Mouse (Mus musculus) erythroid progenitor cell, adult 5-6 weeks (primary cell): ENCODE results near the gene Slc45a2. TPM values are rescaled to one million over a fixed set of nuclear protein-coding genes. Genes with fewer than 3 reads are reported as not detected.

ENCODE experiments used
- ATAC-seq: replicated peaks from 2 replicates; pipeline ENCODE4 v1.8.0; 2016; ENCODE audit warnings: moderate number of reproducible peaks, mild to moderate bottlenecking, moderate TSS enrichment, inconsistent platforms; ENCODE audit not compliant: poor library complexity, low FRiP score, severe bottlenecking
- total RNA-seq, 2 experiments: library from RNA; stranded (forward) in 1 of 2; stranded (reverse) in 1 of 2; fragments of 150-400 nt in 1 of 2; fragments of 186-747, 209-891 nt in 1 of 2; gene quantifications; 2 replicates each; pipeline versions ENCODE4 v1.2.3 to v1.2.4; 2015 to 2017; ENCODE audit warnings: low replicate concordance in 2 of 2

Gene Slc45a2
- total RNA-seq, 2 experiments from 2014 or later, result not detected

GRCm38 (mm10) chr15:10999832-11000231, 689 bp upstream of the Slc45a2 start:
- ATAC-seq, result no peak

- ATAC-seq, result no peak
Observed at GRCm38 (mm10) chr15:11003791-11004190, 3.3 kb downstream of the Slc45a2 start.

DNA sequence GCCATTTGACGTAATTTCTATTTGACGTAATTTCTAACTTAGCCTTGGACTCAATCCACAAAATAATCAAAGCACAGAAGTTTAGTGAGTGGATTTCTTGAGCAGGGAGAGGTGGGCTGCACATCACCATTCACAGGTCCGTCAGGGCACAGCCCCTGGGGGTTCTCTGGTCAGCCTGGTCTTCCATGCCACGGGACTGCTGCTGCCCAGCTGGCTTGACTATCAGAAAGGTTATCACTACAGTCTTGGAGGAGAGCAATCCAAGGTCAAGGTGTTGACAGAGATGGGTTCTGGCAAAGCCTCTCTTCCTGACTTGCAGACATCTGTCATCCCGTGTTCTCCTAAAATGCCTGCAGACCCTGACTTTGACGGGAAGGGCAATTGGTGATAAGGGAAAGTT, 4.1 kb downstream of the Slc45a2 start:
- no peak for ATAC-seq

DNA sequence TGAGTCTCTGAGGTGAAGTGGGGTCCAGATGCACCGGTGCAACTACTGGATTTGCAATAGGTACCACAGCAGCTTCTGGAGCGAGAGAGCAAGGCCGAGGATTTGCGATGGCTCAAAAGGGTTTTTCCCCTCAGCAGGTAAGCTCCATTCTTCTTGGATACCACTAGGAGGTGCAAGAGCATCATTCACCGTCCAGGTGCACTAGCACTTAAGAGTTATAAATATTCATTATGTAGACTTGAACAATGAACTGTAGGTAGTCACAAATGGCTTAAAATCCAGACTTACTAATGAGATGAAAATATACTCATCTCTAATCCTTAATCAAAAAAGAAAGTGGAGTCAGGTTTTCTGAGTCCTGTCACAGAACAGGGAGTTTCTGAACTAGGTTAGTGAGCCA, 8.2 kb downstream of the Slc45a2 start:
- no peak for ATAC-seq

GRCm38 (mm10) chr15:11010976-11011548, 10.5 kb downstream of the Slc45a2 start:
- ATAC-seq, result no peak

GRCm38 (mm10) chr15:11014931-11015330, 14.4 kb downstream of the Slc45a2 start:
- ATAC-seq, result no peak

DNA sequence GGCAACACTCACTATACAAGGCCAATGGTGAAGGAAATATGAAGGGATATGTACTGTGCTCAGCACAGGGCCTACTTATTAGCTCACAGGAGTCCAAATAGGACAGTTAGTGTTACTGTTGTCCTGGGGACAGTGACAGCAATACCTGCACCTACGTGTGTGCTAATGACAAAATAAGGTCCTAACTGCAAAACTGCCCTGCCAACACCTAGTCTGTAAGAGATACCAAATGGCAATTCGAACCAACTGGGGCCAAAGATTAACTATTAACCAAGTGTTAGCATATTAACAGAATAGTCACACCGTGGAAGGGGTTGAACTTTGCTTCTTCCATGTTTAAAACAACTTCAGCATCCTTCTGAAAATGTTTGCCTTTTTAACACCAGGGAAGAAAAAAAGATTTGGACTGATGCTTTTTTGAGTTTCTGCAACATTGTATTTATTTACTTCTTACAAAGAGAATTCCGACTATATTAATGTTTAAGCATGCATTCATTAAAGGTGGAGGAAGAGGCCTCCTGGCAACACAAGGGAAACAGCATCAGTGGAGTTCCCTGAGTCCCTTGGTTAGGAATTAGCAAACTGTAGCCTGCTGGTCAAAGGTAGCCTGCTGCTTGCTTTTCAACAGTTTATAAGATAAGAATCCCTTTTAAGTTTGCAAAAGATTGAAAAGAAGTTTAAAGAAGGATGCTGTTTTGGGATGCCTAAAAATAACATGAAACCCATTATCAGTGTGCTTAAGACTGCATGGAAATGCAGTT, 26.5 kb downstream of the Slc45a2 start:
- ATAC-seq, result no peak

GRCm38 (mm10) chr15:11030188-11030587, 29.7 kb downstream of the Slc45a2 start:
- ATAC-seq, result no peak

DNA sequence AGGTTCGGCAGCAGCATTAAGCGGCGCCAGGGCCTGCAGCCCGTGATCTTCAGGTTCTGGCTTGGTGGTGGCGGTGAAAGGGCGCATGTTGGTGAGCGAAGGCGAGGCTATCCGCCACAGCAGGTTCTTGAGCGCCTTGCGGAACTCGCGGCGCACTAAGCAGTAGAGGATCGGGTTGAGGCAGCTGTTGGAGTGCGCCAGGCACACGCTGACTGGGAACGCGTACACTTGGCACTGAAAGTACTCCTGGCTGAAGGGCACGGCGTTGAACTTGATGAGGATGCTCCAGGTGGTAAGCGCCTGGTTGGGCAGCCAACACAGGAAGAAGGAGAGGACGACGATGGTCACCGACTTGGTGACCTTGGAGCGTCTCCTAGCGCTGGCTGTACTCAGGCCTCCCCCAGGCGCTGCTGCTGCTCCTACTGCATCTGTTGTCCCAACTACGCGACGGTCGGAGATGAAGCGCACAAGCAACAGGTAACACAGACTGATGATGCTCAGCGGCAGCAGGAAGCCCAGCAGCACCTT, 35.5 kb downstream of the Slc45a2 start:
- ATAC-seq, result no peak

- no peak for ATAC-seq
Observed at GRCm38 (mm10) chr15:11036535-11037375, 36.2 kb downstream of the Slc45a2 start.

GRCm38 (mm10) chr15:11037376-11037695, 36.8 kb downstream of the Slc45a2 start:
- ATAC-seq, result no peak

- no peak for ATAC-seq
Observed at GRCm38 (mm10) chr15:11037711-11038110, 37.2 kb downstream of the Slc45a2 start, which contains the start of gene Rxfp3. TSS of gene Rxfp3 (minus strand) at chr15:11037991.

GRCm38 (mm10) chr15:11038476-11038875, 38.0 kb downstream of the Slc45a2 start:
- no peak for ATAC-seq

- ATAC-seq, result no peak
Observed at GRCm38 (mm10) chr15:11040067-11040466, 39.5 kb downstream of the Slc45a2 start.

DNA sequence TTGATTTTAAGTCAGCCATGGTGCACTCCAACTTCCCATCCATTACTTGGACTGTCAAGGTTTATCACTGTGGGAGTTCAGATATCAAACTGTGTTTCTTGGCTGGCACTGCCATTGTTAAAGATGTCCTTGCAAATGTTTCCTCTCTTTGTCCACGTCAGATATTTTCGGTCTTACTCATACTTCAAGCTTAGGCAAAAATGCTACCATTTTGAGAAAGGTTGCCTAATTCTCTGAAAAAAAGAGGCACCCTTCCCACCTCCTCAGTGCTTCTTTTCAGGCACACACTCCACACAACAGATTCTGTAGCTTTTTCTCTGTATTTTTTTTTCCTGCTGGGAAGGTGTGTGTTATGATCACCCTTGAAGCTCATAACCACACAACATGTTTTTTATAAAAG, 40.7 kb downstream of the Slc45a2 start:
- no peak for ATAC-seq

- ATAC-seq, result no peak
Observed at GRCm38 (mm10) chr15:11042828-11043227, 42.3 kb downstream of the Slc45a2 start.

DNA sequence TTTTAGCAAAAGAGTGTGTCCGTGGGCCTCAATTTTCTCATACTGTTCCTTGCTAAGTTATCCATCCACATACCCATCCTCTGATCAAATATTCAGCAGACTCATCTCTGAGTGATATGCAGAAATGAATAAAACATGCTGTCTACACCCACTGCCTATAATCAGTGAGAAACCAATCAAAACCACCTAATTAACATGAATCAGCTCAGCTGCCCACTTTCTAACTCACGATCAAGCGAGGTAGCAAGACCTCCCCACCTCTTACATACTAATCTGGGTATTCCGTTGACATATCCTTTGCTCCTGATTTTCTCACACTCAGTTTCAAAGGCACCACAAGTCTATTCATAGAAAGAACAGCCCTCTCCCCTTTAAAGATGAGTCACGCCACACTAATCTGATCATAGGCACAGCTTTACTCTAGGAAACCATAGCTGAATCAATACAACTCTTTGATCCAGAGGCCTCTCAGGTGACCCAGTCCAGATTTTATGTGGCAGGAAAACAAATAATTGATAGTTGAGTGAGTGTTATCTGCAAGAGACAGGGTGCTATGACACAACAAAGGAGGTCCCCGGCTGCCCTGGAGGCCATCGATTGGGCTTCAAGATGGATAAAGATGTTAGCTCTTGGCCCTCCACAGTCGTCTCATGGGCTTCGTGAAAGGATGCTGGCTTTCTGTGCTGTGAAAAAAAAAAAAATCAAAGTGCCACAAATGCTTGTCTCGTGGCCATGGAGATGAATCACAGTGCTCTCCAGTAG, 53.3 kb downstream of the Slc45a2 start:
- ATAC-seq, result no peak

DNA sequence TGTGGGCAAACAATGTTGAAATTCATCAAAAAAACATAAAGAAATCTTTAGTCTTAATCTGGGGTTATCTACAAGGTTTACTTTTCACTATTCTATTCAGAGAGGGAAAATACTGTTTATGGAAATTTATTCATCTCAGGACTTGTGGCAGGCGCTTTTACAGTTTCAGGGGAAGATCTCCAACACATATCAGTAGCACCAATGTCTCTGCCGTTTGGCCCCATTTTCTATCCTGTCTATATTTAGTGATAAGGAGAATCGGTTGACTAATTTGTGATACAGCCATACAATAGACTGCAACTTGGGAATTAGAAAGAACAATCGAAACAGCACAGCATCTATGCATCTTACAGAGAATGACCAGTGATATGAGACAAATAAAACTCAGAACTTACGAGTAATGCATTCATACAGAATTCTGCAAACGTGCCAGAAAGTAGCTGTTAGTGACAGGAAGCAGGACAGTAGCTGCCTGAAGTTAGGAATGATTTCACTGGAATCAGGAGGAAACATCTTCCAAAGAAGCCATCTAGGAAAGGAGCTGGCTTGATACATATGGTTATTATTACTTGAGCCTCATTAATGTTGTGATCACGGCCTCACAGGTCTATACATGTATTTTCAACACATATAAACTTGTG, 54.0 kb downstream of the Slc45a2 start:
- ATAC-seq, result no peak

DNA sequence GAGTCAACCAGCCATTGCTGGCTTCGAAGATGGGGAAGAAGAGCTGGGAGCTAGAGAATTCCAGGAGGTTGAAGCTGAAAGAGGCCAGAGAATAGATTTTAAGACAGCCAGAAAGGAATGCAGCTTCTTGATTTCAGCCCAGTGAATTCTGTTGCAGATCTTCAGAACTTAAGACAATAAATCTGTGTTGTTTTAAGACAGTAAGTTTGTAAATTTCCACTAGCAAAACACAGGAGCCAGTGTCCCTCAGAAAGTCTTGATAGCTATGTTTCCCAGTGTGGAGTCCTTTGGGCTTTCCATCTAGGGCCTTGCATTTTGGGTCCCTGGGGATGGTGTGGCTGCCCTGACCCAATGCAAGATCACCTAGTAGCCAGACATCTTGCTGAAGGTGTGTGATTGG, 62.4 kb downstream of the Slc45a2 start:
- no peak for ATAC-seq
